Mouse (Mus musculus): ENCODE data around the gene Gm11444. TPM values are rescaled to one million over a fixed set of nuclear protein-coding genes. Genes with fewer than 3 reads are reported as not detected.

The Gm11444 gene
- polyA plus RNA-seq, 1 experiment = 8.4 TPM

DNA sequence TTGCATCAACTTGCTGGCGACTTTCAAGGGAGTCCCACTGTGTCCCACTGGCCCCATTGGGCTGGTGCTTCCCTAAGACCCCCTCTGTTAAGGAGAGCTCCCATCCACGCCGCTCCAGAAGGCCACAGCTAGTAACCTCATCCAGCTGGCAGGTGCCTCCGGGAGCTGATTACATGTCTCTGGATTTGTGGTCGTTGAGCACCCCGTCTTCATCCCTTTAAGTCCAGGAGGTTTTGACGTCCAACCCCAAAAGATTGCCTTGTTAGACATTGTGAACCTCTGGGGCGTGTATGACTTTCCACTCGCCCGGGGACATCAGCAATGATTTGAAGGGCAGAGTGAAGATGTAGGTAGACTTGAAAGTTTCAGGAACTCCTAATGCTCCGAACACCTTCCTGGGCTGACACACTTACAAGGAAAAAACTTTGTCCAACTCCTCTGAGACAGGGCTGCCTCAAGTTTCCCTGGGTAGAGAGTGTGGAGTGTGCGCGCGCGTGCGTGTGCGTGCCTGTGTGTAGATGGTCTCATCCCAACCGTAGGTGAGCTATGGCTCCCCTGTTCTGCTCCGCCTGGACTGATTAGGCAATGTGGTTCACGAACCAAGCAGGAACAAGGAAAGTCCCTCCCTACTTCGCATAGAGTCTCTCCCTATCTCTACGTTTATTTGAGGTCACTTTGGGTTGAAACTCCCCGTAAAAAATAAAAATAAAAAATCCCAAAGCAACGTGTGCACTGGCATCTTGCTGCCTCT is 7.4 kb downstream of the Gm11444 start:
- H3K36me3 ChIP-seq (ENCODE audit: control insufficient read depth, insufficient read depth, low read length) = no peaks in the 10 kb centered on the region
- no peak overlapping the region; the same call in 1 of the 2 replicates for H3K27ac ChIP-seq (ENCODE audit: control insufficient read depth, insufficient read depth, low read depth, low read length)
- TF ChIP-seq CTCF (IDR thresholded peaks at IDR 0.05; ENCODE audit: control insufficient read depth, insufficient read depth, insufficient replicate concordance, low read depth, low read length) (no peak; the same call in 1 of the 2 replicates), POLR2A (IDR thresholded peaks at IDR 0.05; ENCODE audit: control insufficient read depth, low read depth, low read length) (peak; percentile 27; the same call in 1 of the 2 replicates)
- peaks cover 3% of the 10 kb centered on the region for H3K27me3 ChIP-seq (ENCODE audit: control insufficient read depth, insufficient read depth, low read length)
- H3K4me3 ChIP-seq (ENCODE audit: control insufficient read depth, low read depth, low read length) = peak overlapping the region; percentile 93
- peaks cover 63% of the 10 kb centered on the region for H3K4me1 ChIP-seq (ENCODE audit: control insufficient read depth, insufficient read depth, low read length)

DNA sequence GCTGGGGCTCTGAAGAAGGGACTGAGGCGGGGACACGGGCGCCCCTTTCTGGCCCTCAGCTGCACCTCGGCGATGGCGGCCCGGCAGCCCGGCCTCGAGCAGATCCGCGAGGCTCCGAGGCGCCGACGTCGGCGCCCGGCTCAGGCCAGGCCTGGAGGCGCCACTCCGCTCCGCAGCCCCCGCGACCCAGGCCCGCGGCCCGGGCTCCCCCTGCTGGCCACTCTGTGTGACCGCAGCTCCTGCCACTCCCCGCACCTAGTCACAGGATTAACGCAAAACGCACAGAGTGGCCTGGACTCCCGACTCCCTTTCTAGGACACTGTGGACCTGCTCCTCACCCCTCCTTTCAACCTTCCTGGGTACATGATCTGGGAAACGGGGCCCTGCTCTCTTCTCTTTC is 8.2 kb downstream of the Gm11444 start:
- H3K4me3 ChIP-seq (ENCODE audit: control insufficient read depth, low read depth, low read length) = peak overlapping the region; percentile 74
- H3K4me1 ChIP-seq (ENCODE audit: control insufficient read depth, insufficient read depth, low read length) = peaks cover 67% of the 10 kb centered on the region
- no peak overlapping the region for H3K27ac ChIP-seq (ENCODE audit: control insufficient read depth, insufficient read depth, low read depth, low read length)
- H3K36me3 ChIP-seq (ENCODE audit: control insufficient read depth, insufficient read depth, low read length) = no peaks in the 10 kb centered on the region
- H3K27me3 ChIP-seq (ENCODE audit: control insufficient read depth, insufficient read depth, low read length) = peaks cover 5% of the 10 kb centered on the region
- TF ChIP-seq CTCF (IDR thresholded peaks at IDR 0.05; ENCODE audit: control insufficient read depth, insufficient read depth, insufficient replicate concordance, low read depth, low read length) (peak; percentile 85), POLR2A (IDR thresholded peaks at IDR 0.05; ENCODE audit: control insufficient read depth, low read depth, low read length) (no peak)

DNA sequence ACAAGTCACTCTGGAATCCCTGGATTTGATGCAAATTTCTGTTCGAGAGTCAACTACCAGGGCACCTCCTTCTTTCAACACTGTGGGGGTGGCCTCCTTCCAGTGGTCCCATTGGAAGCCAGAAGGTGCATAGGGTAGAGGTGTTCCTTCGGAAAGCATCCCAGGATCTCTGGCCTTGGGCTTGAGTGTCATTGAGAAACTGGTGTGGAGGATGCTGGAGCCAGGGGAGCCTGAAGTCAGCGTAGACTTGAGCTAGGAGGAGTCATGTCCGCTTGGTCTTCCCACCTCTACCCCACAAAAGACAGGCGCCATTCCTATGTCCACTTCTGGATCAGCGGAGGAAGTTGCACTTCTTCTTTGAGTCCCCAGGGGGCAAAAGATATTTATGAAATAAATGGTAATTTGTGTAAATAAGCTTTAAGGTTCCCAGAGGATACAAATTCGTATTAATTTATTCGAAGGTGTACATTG is 8.9 kb downstream of the Gm11444 start:
- no peaks in the 10 kb centered on the region for H3K36me3 ChIP-seq (ENCODE audit: control insufficient read depth, insufficient read depth, low read length)
- peak overlapping the region; percentile 7; the same call in 1 of the 2 replicates for H3K4me3 ChIP-seq (ENCODE audit: control insufficient read depth, low read depth, low read length)
- TF ChIP-seq POLR2A (IDR thresholded peaks at IDR 0.05; ENCODE audit: control insufficient read depth, low read depth, low read length) = no peak
- TF ChIP-seq CTCF (IDR thresholded peaks at IDR 0.05; ENCODE audit: control insufficient read depth, insufficient read depth, insufficient replicate concordance, low read depth, low read length) = no peak
- H3K27ac ChIP-seq (ENCODE audit: control insufficient read depth, insufficient read depth, low read depth, low read length) = no peak overlapping the region
- H3K27me3 ChIP-seq (ENCODE audit: control insufficient read depth, insufficient read depth, low read length) = peaks cover 5% of the 10 kb centered on the region
- peaks cover 62% of the 10 kb centered on the region for H3K4me1 ChIP-seq (ENCODE audit: control insufficient read depth, insufficient read depth, low read length)

DNA sequence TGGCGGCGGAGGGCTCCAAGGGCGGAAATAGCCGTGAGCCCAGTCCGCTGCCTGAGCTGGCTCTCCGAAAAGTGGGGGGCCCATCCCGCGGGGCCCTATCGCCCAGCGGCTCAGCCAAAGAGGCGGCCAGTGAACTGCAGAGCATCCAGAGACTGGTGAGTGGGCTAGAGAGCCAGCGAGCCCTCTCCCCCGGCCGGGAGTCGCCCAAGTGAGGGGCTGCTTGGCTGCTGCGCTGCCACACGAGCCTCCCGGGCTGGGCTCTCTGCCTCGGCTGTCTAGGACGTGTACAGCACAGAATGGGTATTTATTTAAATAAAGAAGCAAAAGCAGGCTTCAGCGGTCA is 9.4 kb downstream of the Gm11444 start:
- TF ChIP-seq POLR2A (IDR thresholded peaks at IDR 0.05; ENCODE audit: control insufficient read depth, low read depth, low read length) (no peak), CTCF (IDR thresholded peaks at IDR 0.05; ENCODE audit: control insufficient read depth, insufficient read depth, insufficient replicate concordance, low read depth, low read length) (no peak)
- H3K4me3 ChIP-seq (ENCODE audit: control insufficient read depth, low read depth, low read length) = peak overlapping the region; percentile 2
- H3K4me1 ChIP-seq (ENCODE audit: control insufficient read depth, insufficient read depth, low read length) = peaks cover 59% of the 10 kb centered on the region
- peaks cover 5% of the 10 kb centered on the region for H3K27me3 ChIP-seq (ENCODE audit: control insufficient read depth, insufficient read depth, low read length)
- no peaks in the 10 kb centered on the region for H3K36me3 ChIP-seq (ENCODE audit: control insufficient read depth, insufficient read depth, low read length)
- no peak overlapping the region for H3K27ac ChIP-seq (ENCODE audit: control insufficient read depth, insufficient read depth, low read depth, low read length)

DNA sequence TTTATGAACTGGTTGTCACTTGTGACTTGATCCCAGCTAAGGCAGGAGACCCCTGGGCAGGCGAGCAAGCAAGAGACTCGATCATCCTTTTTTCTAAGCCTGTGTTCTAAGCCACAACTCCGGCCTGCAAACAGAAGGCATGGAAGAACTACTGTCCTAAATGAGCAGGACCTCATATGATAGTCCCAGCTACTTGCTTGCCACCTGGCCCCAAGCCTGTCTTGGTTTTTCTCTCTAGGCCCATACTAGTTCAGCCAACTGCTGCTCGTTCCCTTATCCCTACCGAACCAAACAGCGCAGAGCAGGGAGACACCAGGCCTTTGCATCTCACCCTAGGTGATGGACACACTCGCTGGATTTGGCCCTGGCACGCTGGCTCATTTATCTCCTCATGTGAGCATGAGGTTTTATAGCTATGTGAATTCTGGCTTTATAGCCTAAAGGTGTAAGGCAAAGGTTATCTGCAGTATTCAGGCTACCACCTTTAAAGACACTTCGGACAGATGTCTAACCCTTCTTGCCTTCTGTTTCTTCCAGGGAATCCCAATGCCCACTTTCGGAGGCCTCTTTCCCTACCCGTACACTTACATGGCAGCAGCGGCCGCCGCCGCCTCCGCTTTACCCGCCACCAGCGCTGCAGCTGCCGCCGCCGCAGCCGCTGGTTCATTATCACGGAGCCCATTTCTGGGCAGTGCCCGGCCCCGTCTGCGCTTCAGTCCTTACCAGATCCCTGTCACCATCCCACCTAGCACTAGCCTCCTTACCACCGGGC is 9.9 kb downstream of the Gm11444 start:
- no peak overlapping the region for H3K27ac ChIP-seq (ENCODE audit: control insufficient read depth, insufficient read depth, low read depth, low read length)
- no peaks in the 10 kb centered on the region for H3K36me3 ChIP-seq (ENCODE audit: control insufficient read depth, insufficient read depth, low read length)
- H3K27me3 ChIP-seq (ENCODE audit: control insufficient read depth, insufficient read depth, low read length) = peaks cover 5% of the 10 kb centered on the region
- H3K4me1 ChIP-seq (ENCODE audit: control insufficient read depth, insufficient read depth, low read length) = peaks cover 59% of the 10 kb centered on the region
- TF ChIP-seq POLR2A (IDR thresholded peaks at IDR 0.05; ENCODE audit: control insufficient read depth, low read depth, low read length) = no peak
- TF ChIP-seq CTCF (IDR thresholded peaks at IDR 0.05; ENCODE audit: control insufficient read depth, insufficient read depth, insufficient replicate concordance, low read depth, low read length) = no peak
- H3K4me3 ChIP-seq (ENCODE audit: control insufficient read depth, low read depth, low read length) = peak overlapping the region; percentile 2

DNA sequence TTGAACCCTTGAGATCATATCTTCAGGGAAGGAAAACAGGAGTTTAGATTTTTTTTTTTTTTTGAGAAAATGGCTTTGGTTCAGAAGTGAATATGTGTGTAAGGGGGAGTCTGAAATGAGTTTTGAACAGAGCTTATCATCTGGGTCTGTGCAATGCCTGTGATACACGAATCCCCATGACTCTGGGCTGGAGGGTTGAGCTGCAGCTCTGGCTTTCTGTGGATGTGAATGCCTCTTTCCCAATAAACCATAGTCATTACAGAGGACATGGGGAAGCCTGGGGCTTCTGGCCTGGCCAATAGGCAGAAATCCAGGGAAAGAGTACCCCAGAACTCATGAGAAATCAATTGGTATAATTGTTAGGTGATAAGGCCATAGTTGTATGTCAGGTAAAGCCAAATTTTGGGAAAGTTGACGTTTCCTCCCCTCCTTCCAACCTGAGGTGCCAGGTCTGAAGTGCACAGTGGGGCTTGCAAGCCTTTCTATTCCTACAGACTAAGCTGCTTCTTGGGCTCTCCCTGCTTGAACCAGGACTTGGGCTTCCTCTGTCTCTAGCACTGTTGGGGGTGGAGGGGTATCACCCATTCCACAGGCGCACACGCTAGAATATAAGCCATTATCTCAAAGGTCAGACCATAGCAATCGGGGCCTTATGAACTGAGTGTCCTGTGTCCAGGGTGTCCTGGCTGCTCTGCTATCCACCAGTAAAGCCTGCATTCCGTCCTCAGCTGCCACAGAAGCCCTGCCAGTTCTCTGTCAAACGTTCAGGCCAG is 10.7 kb downstream of the Gm11444 start:
- no peak for TF ChIP-seq POLR2A (IDR thresholded peaks at IDR 0.05; ENCODE audit: control insufficient read depth, low read depth, low read length)
- no peak for TF ChIP-seq CTCF (IDR thresholded peaks at IDR 0.05; ENCODE audit: control insufficient read depth, insufficient read depth, insufficient replicate concordance, low read depth, low read length)
- H3K4me3 ChIP-seq (ENCODE audit: control insufficient read depth, low read depth, low read length) = no peak overlapping the region
- H3K4me1 ChIP-seq (ENCODE audit: control insufficient read depth, insufficient read depth, low read length) = peaks cover 52% of the 10 kb centered on the region
- no peak overlapping the region for H3K27ac ChIP-seq (ENCODE audit: control insufficient read depth, insufficient read depth, low read depth, low read length)
- H3K36me3 ChIP-seq (ENCODE audit: control insufficient read depth, insufficient read depth, low read length) = no peaks in the 10 kb centered on the region
- H3K27me3 ChIP-seq (ENCODE audit: control insufficient read depth, insufficient read depth, low read length) = peaks cover 5% of the 10 kb centered on the region

Data from testis, adult 2 months (tissue).